ENCODE assay signal across 8 mouse cellular contexts in genomic region chr5:99728649-99729212, GRCm38 (mm10). TPM values are rescaled to one million over a fixed set of nuclear protein-coding genes. Genes with fewer than 3 reads are reported as not detected.
DNase-seq lines count a peak whose midpoint lies in the region; ATAC-seq and TF ChIP-seq lines count a peak whose summit lies in the region.

Gene Rasgef1b (minus strand): TSS chr5:99729065.

- H3K9me3 ChIP-seq in lung, embryonic 14.5 days (ENCODE audit: low read depth, low read length), result no peaks in the 10 kb centered on the region

- peak within 1 kb of the TSS; percentile 78 for H3K4me3 ChIP-seq in layer of hippocampus, adult 2 months
- peak within 1 kb of the TSS; percentile 69 for H3K4me3 ChIP-seq in lung, embryonic 14.5 days (ENCODE audit: low read depth, low read length)

- CTCF ChIA-PET in Patski (lab: Charles Lee), result interaction anchor here (1.1 kb wide), 1 partner anchor 11 kb away, joined by 3 read pairs; no protein-coding TSS in a partner anchor

- H3K4me1 ChIP-seq in lung, embryonic 14.5 days (ENCODE audit: insufficient read depth), result peaks cover 4% of the 10 kb centered on the region; the same call in 1 of the 2 replicates

- POLR2A ChIA-PET in Patski (lab: Charles Lee), result no interaction called here

- ATAC-seq in Patski, result peak; percentile 77
- ATAC-seq in frontal cortex, adult (ENCODE audit: low TSS enrichment), result peak; percentile 82
- peak; percentile 92 for ATAC-seq in lung, embryonic 14.5 days (ENCODE audit: insufficient read depth)

- peaks cover 26% of the 10 kb centered on the region for H3K27me3 ChIP-seq in Patski
- peaks cover 10% of the 10 kb centered on the region; the same call in 1 of the 2 replicates for H3K27me3 ChIP-seq in lung, embryonic 14.5 days (ENCODE audit: insufficient read depth, low read length)

- H3K36me3 ChIP-seq in lung, embryonic 14.5 days (ENCODE audit: insufficient read depth), result no peaks in the 10 kb centered on the region

- peak within 1 kb of the TSS; percentile 68 for H3K27ac ChIP-seq in layer of hippocampus, adult 2 months
- peak within 1 kb of the TSS; percentile 30; the same call in 1 of the 2 replicates for H3K27ac ChIP-seq in lung, embryonic 14.5 days (ENCODE audit: low read depth)

- under 1% methylated on average over 49 of the region's 53 CpGs for WGBS in lung, embryonic 14.5 days

- peak within 1 kb of the TSS; percentile 98 for H3K4me2 ChIP-seq in lung, embryonic 14.5 days

- no peak for DNase-seq in Patski (ENCODE audit: low read depth, low spot score)
- DNase-seq in cerebellum, adult 8-10 months, result peak; percentile 54
- peak; percentile 65 to 69 for DNase-seq in heart, postnatal 36 days
- peak; percentile 42 to 71 for DNase-seq in layer of hippocampus, adult 2 months (ENCODE audit: low spot score in 2 of 2)
- peak; percentile 94 for DNase-seq in lung, embryonic 14.5 days
- peak; percentile 45 for DNase-seq in ovary, postnatal 10 days (ENCODE audit: low spot score)
- peak; percentile 53 to 55 for DNase-seq in urinary bladder, adult 18-20 months (ENCODE audit: low spot score in 2 of 2)

- intact Hi-C loops in heart, postnatal 36 days (cut with DNase I), result no loop called here

- TF ChIP-seq CTCF in Patski (IDR thresholded peaks at IDR 0.05), result no peak
- TF ChIP-seq CTCF in layer of hippocampus, adult 2 months (conservative IDR thresholded peaks at IDR 0.05), result no peak
- no peak for TF ChIP-seq CTCF in lung, embryonic 14.5 days (IDR thresholded peaks at IDR 0.05; ENCODE audit: low read depth)

- H3K9ac ChIP-seq in lung, embryonic 14.5 days, result peak within 1 kb of the TSS; percentile 57

- in situ Hi-C loops in Patski (cut with MboI; ENCODE audit: low pct_unique_long_range_greater_than_20kb), result no loop called here

RNA-seq across cellular contexts. Expression of gene Rasgef1b, which starts in this region (rescaled TPM):
- polyA plus RNA-seq in Patski (2021), result 1.3 TPM
- total RNA-seq in heart, postnatal 36 days (2021), result 10 to 100 TPM; 11.3 to 11.5 TPM
- total RNA-seq in layer of hippocampus, adult 2 months (2021), result 10 to 100 TPM; 11.1 to 11.9 TPM
- polyA plus RNA-seq in lung, embryonic 14.5 days (2014; fragmentation: Nextera tagmentation; extraction: Ambion mirVana), result 15.9 and 17.5 TPM in 2 replicates
